Mouse (Mus musculus) testis, adult 2 months (tissue): ENCODE measurements around the gene Oit1. TPM values are rescaled to one million over a fixed set of nuclear protein-coding genes. Genes with fewer than 3 reads are reported as not detected.

Source experiments
- H3K27ac ChIP-seq: fragments of 200-500 bp; 2 replicates; pipeline ENCODE4 v1.5.1; 2012; ENCODE audit warnings: low read depth, low read length; ENCODE audit not compliant: control insufficient read depth, insufficient read depth
- H3K27me3 ChIP-seq: fragments of 200-500 bp; 2 replicates; pipeline ENCODE4 v1.6.1; 2012; ENCODE audit warnings: mild to moderate bottlenecking, low read length, moderate library complexity; ENCODE audit not compliant: control insufficient read depth, insufficient read depth
- H3K36me3 ChIP-seq: fragments of 200-500 bp; 2 replicates; pipeline ENCODE4 v1.6.1; 2012; ENCODE audit warnings: mild to moderate bottlenecking, low read length; ENCODE audit not compliant: control insufficient read depth, insufficient read depth
- H3K4me1 ChIP-seq: fragments of 200-500 bp; 2 replicates; pipeline ENCODE4 v1.6.1; 2012; ENCODE audit warnings: low read length; ENCODE audit not compliant: control insufficient read depth, insufficient read depth
- H3K4me3 ChIP-seq: fragments of 200-500 bp; 2 replicates; pipeline ENCODE4 v1.5.1; 2012; ENCODE audit warnings: low read depth, mild to moderate bottlenecking, low read length, moderate library complexity, mixed read lengths; ENCODE audit not compliant: control insufficient read depth
- CTCF ChIP-seq: fragments of 200-500 bp; IDR thresholded peaks from 2 replicates; pipeline ENCODE4 v1.5.1; 2012; ENCODE audit warnings: low read depth, mild to moderate bottlenecking, inconsistent platforms, low read length, moderate library complexity; ENCODE audit not compliant: control insufficient read depth, insufficient read depth, insufficient replicate concordance
- POLR2A ChIP-seq: fragments of 200-500 bp; IDR thresholded peaks from 2 replicates; pipeline ENCODE4 v1.6.1; 2012; ENCODE audit warnings: low read depth, mild to moderate bottlenecking, inconsistent platforms, low read length, moderate library complexity; ENCODE audit not compliant: control insufficient read depth
- polyA plus RNA-seq: library from polyadenylated mRNA; depleted of rRNA; stranded (reverse); fragments of >200 nt; gene quantifications from 2 replicates; pipeline ENCODE4 v1.2.3, GENCODE M21; 2012; rRNA removed

The Oit1 gene
- 60.7 and 64.7 TPM in 2 replicates for polyA plus RNA-seq

GRCm38 (mm10) chr14:8378685-8379313, at the start of gene Oit1:
TSS of gene Oit1 (minus strand) at chr14:8378754.
- H3K36me3 ChIP-seq = no peaks in the 10 kb centered on the region
- H3K4me3 ChIP-seq = no peak within 1 kb of the TSS
- no peak within 1 kb of the TSS for H3K27ac ChIP-seq
- TF ChIP-seq CTCF (no peak), POLR2A (no peak)
- no peaks in the 10 kb centered on the region for H3K27me3 ChIP-seq
- no peaks in the 10 kb centered on the region for H3K4me1 ChIP-seq

GRCm38 (mm10) chr14:8422833-8423232, 44.3 kb upstream of the Oit1 start:
- Histone ChIP-seq H3K27me3 (no peaks in the 10 kb centered on the region), H3K27ac (no peak overlapping the region), H3K4me1 (no peaks in the 10 kb centered on the region), H3K36me3 (no peaks in the 10 kb centered on the region), H3K4me3 (no peak overlapping the region)
- no peak for TF ChIP-seq CTCF
- TF ChIP-seq POLR2A = no peak

- Histone ChIP-seq H3K4me1 (no peaks in the 10 kb centered on the region), H3K27ac (peak overlapping the region; percentile 54; the same call in 1 of the 2 replicates), H3K36me3 (no peaks in the 10 kb centered on the region), H3K4me3 (no peak overlapping the region), H3K27me3 (no peaks in the 10 kb centered on the region)
- TF ChIP-seq POLR2A (no peak), CTCF (no peak)
These were observed 42.7 kb upstream of the Oit1 start for GRCm38 (mm10) chr14:8421199-8421787.

- Histone ChIP-seq H3K36me3 (no peaks in the 10 kb centered on the region), H3K4me1 (no peaks in the 10 kb centered on the region), H3K27me3 (no peaks in the 10 kb centered on the region), H3K27ac (no peak overlapping the region), H3K4me3 (no peak overlapping the region)
- TF ChIP-seq POLR2A (no peak), CTCF (no peak)
These were observed 40.1 kb upstream of the Oit1 start for GRCm38 (mm10) chr14:8418610-8419009.

GRCm38 (mm10) chr14:8405946-8406345, 27.4 kb upstream of the Oit1 start:
- no peak for TF ChIP-seq CTCF
- no peak for TF ChIP-seq POLR2A
- H3K36me3 ChIP-seq = no peaks in the 10 kb centered on the region
- no peaks in the 10 kb centered on the region for H3K4me1 ChIP-seq
- H3K27me3 ChIP-seq = no peaks in the 10 kb centered on the region
- H3K27ac ChIP-seq = no peak overlapping the region
- H3K4me3 ChIP-seq = no peak overlapping the region

GRCm38 (mm10) chr14:8403310-8403709, 24.8 kb upstream of the Oit1 start:
- H3K27ac ChIP-seq = no peak overlapping the region
- no peaks in the 10 kb centered on the region for H3K36me3 ChIP-seq
- no peaks in the 10 kb centered on the region for H3K4me1 ChIP-seq
- no peak for TF ChIP-seq CTCF
- TF ChIP-seq POLR2A = no peak
- H3K27me3 ChIP-seq = no peaks in the 10 kb centered on the region
- no peak overlapping the region for H3K4me3 ChIP-seq

GRCm38 (mm10) chr14:8398507-8398906, 20.0 kb upstream of the Oit1 start:
- no peak for TF ChIP-seq CTCF
- TF ChIP-seq POLR2A = no peak
- no peaks in the 10 kb centered on the region for H3K27me3 ChIP-seq
- no peak overlapping the region for H3K4me3 ChIP-seq
- H3K4me1 ChIP-seq = no peaks in the 10 kb centered on the region
- no peaks in the 10 kb centered on the region for H3K36me3 ChIP-seq
- no peak overlapping the region for H3K27ac ChIP-seq

GRCm38 (mm10) chr14:8395690-8396287, 17.2 kb upstream of the Oit1 start:
- H3K4me1 ChIP-seq = no peaks in the 10 kb centered on the region
- H3K4me3 ChIP-seq = no peak overlapping the region
- H3K27ac ChIP-seq = no peak overlapping the region
- H3K36me3 ChIP-seq = no peaks in the 10 kb centered on the region
- no peaks in the 10 kb centered on the region for H3K27me3 ChIP-seq
- TF ChIP-seq POLR2A (no peak), CTCF (no peak)
